Mouse (Mus musculus) embryonic facial prominence, embryonic 11.5 days (tissue): ENCODE measurements at regions not wholly inside any gene's neighbourhood (a gene's known extent, or its start where the extent isn't known, plus 50 kb on each side); places are given as distances from the start of the nearest gene placed in this dataset.
"Not testable (repeated sequence)": the region's sequence is repeated elsewhere in the genome, so short reads cannot be mapped to it uniquely, and the experiment has no call there.

Experiments used
- ATAC-seq: fragments of 200-750 bp; cut with Nextera tagmentation; replicated peaks from 2 replicates; pipeline ENCODE4 v1.8.0; 2017; ENCODE audit warnings: low read depth; ENCODE audit not compliant: insufficient number of reproducible peaks, low FRiP score, low TSS enrichment
- DNase-seq: peaks from one replicate; pipeline ENCODE4 v3.0.0-alpha.2; 2015; ENCODE audit warnings: low spot score
- H3K27ac ChIP-seq: fragments of 300-500 bp; sonication (generic); replicated peaks from 2 replicates; pipeline ENCODE4 v1.5.1; 2014; ENCODE audit warnings: mild to moderate bottlenecking, low read depth, low read length, control low read depth
- H3K27me3 ChIP-seq: fragments of 300-500 bp; sonication (generic); 2 replicates; pipeline ENCODE4 v1.6.1; 2014; ENCODE audit warnings: mild to moderate bottlenecking, low read length, moderate library complexity, mixed read lengths; ENCODE audit not compliant: control insufficient read depth, insufficient read depth
- H3K36me3 ChIP-seq: fragments of 300-500 bp; sonication (generic); replicated peaks from 2 replicates; pipeline ENCODE4 v1.6.1; 2014; ENCODE audit warnings: low read depth, mild to moderate bottlenecking, low read length, moderate library complexity, mixed read lengths; ENCODE audit not compliant: control insufficient read depth, insufficient read depth
- H3K4me1 ChIP-seq: fragments of 300-500 bp; sonication (generic); 2 replicates; pipeline ENCODE4 v1.6.1; 2014; ENCODE audit warnings: low read length, mixed read lengths; ENCODE audit not compliant: control insufficient read depth, insufficient read depth
- H3K4me2 ChIP-seq: fragments of 300-500 bp; sonication (generic); 2 replicates; pipeline ENCODE4 v1.6.1; 2014; ENCODE audit warnings: low read depth, mild to moderate bottlenecking, control low read depth, low read length, moderate library complexity
- H3K4me3 ChIP-seq: fragments of 300-500 bp; sonication (generic); 2 replicates; pipeline ENCODE4 v1.5.1; 2014; ENCODE audit warnings: low read depth, low read length, control low read depth
- H3K9ac ChIP-seq: fragments of 300-500 bp; sonication (generic); replicated peaks from 2 replicates; pipeline ENCODE4 v1.6.1; 2014; ENCODE audit warnings: mild to moderate bottlenecking, control low read depth, low read length
- H3K9me3 ChIP-seq: fragments of 300-500 bp; sonication (generic); replicated peaks from 2 replicates; pipeline ENCODE4 v1.6.1; 2016; ENCODE audit warnings: mild to moderate bottlenecking, low read length, inconsistent platforms, mixed read lengths; ENCODE audit not compliant: control insufficient read depth
- WGBS: fragments of 180-500 bp; shearing (Covaris S2); extraction: QIAGEN DNeasy Blood & Tissue Kit; methylation state at CpG from one replicate; pipeline ENCODE4 v1.1.7; 2014; 5-methylcytosine and 5-hydroxymethylcytosine counted together

- Histone ChIP-seq H3K27ac (no peak overlapping the region), H3K36me3 (no peaks in the 10 kb centered on the region), H3K4me3 (no peak overlapping the region), H3K4me2 (no peak overlapping the region), H3K9ac (no peak overlapping the region), H3K9me3 (no peaks in the 10 kb centered on the region), H3K4me1 (no peaks in the 10 kb centered on the region), H3K27me3 (no peaks in the 10 kb centered on the region)
- 77% methylated on average over 2 of the region's 2 CpGs for WGBS
- DNase-seq = no peak
- no peak for ATAC-seq
Observed at GRCm38 (mm10) chr6:22474011-22474410, 118.0 kb upstream of the Fam3c start.

DNA sequence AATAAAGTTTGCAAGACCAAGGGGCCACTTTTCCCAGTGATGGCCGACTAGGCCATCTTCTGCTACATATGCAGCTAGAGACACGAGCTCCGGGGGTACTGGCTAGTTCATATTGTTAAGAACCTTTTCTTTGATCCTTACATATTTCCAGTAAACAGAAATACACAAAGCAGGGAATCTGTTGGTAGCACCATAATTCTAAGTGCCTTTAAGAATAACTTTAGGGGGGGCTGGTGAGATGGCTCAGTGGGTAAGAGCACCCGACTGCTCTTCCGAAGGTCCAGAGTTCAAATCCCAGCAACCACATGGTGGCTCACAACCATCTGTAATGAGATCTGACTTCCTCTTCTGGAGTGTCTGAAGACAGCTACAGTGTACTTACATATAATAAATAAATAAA is 116.4 kb upstream of the Fam3c start:
- not testable (repeated sequence) for H3K27ac ChIP-seq, ATAC-seq, H3K9me3 ChIP-seq, DNase-seq, H3K36me3 ChIP-seq, H3K4me1 ChIP-seq, H3K4me3 ChIP-seq, H3K9ac ChIP-seq, H3K27me3 ChIP-seq, H3K4me2 ChIP-seq
- WGBS = 84% methylated on average over 5 of the region's 5 CpGs

DNA sequence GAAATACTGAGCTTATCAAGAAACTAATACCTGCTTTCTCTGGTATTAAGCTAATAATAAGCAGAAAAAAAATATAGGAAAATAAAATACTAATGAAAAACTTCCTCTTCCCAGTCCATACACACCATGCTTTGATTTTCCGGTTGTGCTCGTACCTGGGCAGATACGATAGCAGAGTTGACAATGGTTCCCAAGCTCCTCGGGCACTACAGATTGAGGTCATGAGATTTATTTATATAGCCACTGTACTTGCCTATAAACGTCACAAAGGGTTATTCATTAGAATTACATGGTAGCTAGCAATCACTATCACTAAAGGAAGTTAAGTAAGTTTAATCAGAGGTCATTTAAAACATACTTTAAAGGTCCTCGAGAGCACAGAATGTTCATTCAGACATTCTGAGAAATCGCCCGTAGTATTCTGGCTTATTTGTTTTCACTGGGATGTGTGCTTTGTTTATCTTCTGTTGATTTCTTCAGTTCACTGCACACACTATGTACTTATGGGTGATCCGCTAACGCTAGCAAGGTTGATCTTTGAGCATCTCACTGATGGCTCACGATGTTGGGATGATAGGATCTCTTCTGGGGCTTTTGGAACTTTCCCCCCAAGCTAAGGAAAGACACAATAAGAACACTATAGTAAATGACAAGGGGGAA is 111.4 kb upstream of the Fam3c start:
- Histone ChIP-seq H3K36me3 (no peaks in the 10 kb centered on the region), H3K9ac (no peak overlapping the region), H3K9me3 (no peaks in the 10 kb centered on the region), H3K4me1 (no peaks in the 10 kb centered on the region), H3K27me3 (no peaks in the 10 kb centered on the region), H3K4me2 (no peak overlapping the region), H3K4me3 (no peak overlapping the region), H3K27ac (no peak overlapping the region)
- ATAC-seq (no peak), DNase-seq (no peak)
- 76% methylated on average over 11 of the region's 11 CpGs for WGBS

GRCm38 (mm10) chr6:22465926-22466325 is 109.9 kb upstream of the Fam3c start:
- H3K27me3 ChIP-seq = no peaks in the 10 kb centered on the region
- H3K9ac ChIP-seq = no peak overlapping the region
- WGBS = 84% methylated on average over 1 of the region's 1 CpGs
- no peak overlapping the region for H3K27ac ChIP-seq
- H3K4me1 ChIP-seq = no peaks in the 10 kb centered on the region
- H3K4me3 ChIP-seq = no peak overlapping the region
- DNase-seq = no peak
- no peaks in the 10 kb centered on the region for H3K9me3 ChIP-seq
- H3K36me3 ChIP-seq = no peaks in the 10 kb centered on the region
- no peak for ATAC-seq
- no peak overlapping the region for H3K4me2 ChIP-seq

- no peaks in the 10 kb centered on the region for H3K36me3 ChIP-seq
- no peak overlapping the region for H3K4me3 ChIP-seq
- DNase-seq = no peak
- no peaks in the 10 kb centered on the region for H3K9me3 ChIP-seq
- no peak overlapping the region for H3K4me2 ChIP-seq
- no peaks in the 10 kb centered on the region for H3K27me3 ChIP-seq
- WGBS = 90% methylated on average over 7 of the region's 7 CpGs
- no peaks in the 10 kb centered on the region for H3K4me1 ChIP-seq
- H3K9ac ChIP-seq = no peak overlapping the region
- H3K27ac ChIP-seq = no peak overlapping the region
- ATAC-seq = no peak
Observed at GRCm38 (mm10) chr6:22459440-22460016, 103.5 kb upstream of the Fam3c start.

- Histone ChIP-seq H3K4me1 (no peaks in the 10 kb centered on the region), H3K9me3 (no peaks in the 10 kb centered on the region), H3K27me3 (no peaks in the 10 kb centered on the region), H3K4me2 (no peak overlapping the region), H3K9ac (no peak overlapping the region), H3K4me3 (no peak overlapping the region), H3K27ac (no peak overlapping the region), H3K36me3 (no peaks in the 10 kb centered on the region)
- 76% methylated on average over 2 of the region's 2 CpGs for WGBS
- DNase-seq (no peak), ATAC-seq (no peak)
Observed at GRCm38 (mm10) chr6:22452203-22452602, 96.2 kb upstream of the Fam3c start.

GRCm38 (mm10) chr6:22450501-22450900 is 94.5 kb upstream of the Fam3c start:
- H3K36me3 ChIP-seq = no peaks in the 10 kb centered on the region
- H3K27me3 ChIP-seq = no peaks in the 10 kb centered on the region
- H3K27ac ChIP-seq = no peak overlapping the region
- ATAC-seq = no peak
- H3K4me2 ChIP-seq = no peak overlapping the region
- H3K4me3 ChIP-seq = no peak overlapping the region
- no peak for DNase-seq
- H3K9me3 ChIP-seq = no peaks in the 10 kb centered on the region
- no peaks in the 10 kb centered on the region for H3K4me1 ChIP-seq
- H3K9ac ChIP-seq = no peak overlapping the region

DNA sequence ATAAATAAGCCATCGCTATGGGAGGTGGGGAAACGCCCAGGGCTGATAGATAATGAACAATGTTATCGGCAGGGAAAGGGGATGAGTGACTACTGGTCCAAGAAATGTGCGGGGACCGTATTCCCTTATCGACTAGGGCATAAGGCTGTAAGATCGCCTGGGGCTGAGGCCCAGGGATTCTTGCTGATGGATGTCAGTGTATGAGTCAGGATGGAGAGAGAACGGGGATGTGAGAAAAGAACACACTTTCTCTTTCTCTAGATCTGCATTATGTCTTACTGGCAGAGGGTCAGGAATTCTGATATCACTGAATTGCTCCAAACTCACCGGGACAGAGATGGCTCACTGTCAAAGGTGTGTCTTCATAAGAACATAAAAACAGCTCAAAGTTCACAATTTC is 92.9 kb upstream of the Fam3c start:
- no peak overlapping the region for H3K4me3 ChIP-seq
- no peaks in the 10 kb centered on the region for H3K27me3 ChIP-seq
- H3K9me3 ChIP-seq = no peaks in the 10 kb centered on the region
- H3K4me1 ChIP-seq = no peaks in the 10 kb centered on the region
- 88% methylated on average over 9 of the region's 9 CpGs for WGBS
- H3K36me3 ChIP-seq = no peaks in the 10 kb centered on the region
- H3K9ac ChIP-seq = no peak overlapping the region
- H3K27ac ChIP-seq = no peak overlapping the region
- no peak for DNase-seq
- no peak overlapping the region for H3K4me2 ChIP-seq
- no peak for ATAC-seq
